Mouse (Mus musculus) lung, postnatal 0 days (tissue): Measurements from ENCODE around the gene Cdyl.

ENCODE experiments used
- CTCF ChIP-seq: IDR thresholded peaks from 2 replicates; pipeline ENCODE4 v1.5.1; 2016; ENCODE audit warnings: antibody characterized with exemption, mild to moderate bottlenecking
- EP300 ChIP-seq: IDR thresholded peaks from 2 replicates; pipeline ENCODE4 v1.6.1; 2016; ENCODE audit warnings: antibody characterized with exemption, mild to moderate bottlenecking, control low read depth

GRCm38 (mm10) chr13:35783576-35783975 lies 123.9 kb downstream of the Cdyl start:
- TF ChIP-seq CTCF = no peak
- no peak for TF ChIP-seq EP300
